Mouse (Mus musculus) ovary, postnatal 10 days (tissue): ENCODE measurements at regions not wholly inside any gene's neighbourhood (a gene's known extent, or its start where the extent isn't known, plus 50 kb on each side); places are given as distances from the start of the nearest gene placed in this dataset.

Source experiments
- DNase-seq: peaks from one replicate; pipeline ENCODE4 v3.0.0; 2022; ENCODE audit warnings: low spot score

DNA sequence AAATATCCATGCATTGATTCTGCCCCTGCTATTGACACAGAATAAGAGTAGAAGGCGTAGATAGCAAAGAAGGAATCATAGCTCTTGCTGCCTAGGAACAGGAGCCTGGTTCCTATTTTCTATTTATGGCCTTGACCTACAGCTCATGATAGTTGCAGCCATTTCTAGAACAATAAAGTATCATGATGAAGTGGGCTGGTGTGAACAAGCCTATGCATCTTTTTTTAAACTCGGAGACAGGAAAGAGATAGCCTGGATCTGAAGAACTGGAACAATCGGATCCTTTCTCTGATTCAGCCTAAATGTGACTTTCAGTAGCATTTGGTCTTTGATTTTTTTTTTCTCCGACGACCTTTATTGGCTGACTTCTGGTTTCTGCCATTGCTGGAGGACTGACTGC lies 541.4 kb downstream of the Galc start:
- no peak for DNase-seq
